Comparison of ENCODE assay signal across 8 mouse cellular contexts in the genomic region with DNA sequence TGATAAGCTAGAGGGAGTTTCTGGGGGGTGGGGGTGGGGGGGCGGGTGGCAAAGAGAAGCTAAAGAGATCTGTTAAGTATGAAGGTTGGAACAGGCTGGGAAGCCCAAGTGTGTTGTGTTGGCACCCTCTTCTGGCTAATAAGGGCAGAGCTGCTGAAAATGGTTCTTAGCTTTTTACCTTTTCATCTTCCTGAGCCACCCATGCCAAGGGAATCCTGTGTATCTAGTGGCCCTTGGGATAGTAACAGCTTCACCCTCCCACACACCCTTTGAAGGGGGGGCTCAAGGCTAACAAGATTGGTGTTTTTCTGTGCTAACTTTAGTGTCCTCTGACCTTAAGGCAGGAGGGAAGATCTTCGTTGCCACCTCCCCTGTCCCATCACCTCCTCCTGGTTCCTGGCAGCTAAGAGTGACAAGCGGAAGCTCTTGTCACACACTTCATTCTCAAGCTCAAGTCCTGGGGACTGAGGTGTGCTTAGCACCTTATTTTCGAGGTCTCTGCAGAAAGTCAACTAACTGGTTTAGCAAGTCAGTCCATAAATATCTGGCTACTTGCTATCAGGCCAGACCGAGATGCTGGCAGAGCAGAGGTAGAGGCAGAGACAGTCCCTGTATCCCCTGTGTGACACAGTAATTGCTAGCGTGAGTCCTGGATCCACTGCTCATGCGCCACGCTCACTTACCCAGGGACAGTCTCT. TPM values are rescaled to one million over a fixed set of nuclear protein-coding genes. Genes with fewer than 3 reads are reported as not detected.
DNase-seq lines count a peak whose midpoint lies in the region; ATAC-seq lines count a peak whose summit lies in the region.

No protein-coding gene starts in this region.

- H3K4me2 ChIP-seq in intestine, embryonic 16.5 days (ENCODE audit: low read depth, low read length): no peak overlapping the region
- H3K4me2 ChIP-seq in limb, embryonic 12.5 days: no peak overlapping the region
- no peak overlapping the region for H3K4me2 ChIP-seq in midbrain, embryonic 14.5 days (ENCODE audit: low read length)

- peak; percentile 25 to 45 for DNase-seq in adrenal gland, postnatal 36 days
- DNase-seq in adrenal gland, adult 8-10 months: no peak
- DNase-seq in CD4-positive, CD25-positive, alpha-beta regulatory T cell, adult 2 months (ENCODE audit: low read depth, low spot score): peak; percentile 58
- DNase-seq in cerebellum, postnatal 36 days: peak; percentile 27 to 42
- peak; percentile 84 for DNase-seq in midbrain, embryonic 14.5 days
- peak; percentile 12 to 49 for DNase-seq in thymus, postnatal 10 days (ENCODE audit: low spot score in 2 of 2)

- WGBS in intestine, embryonic 16.5 days: 55% methylated on average over 8 of the region's 8 CpGs
- WGBS in limb, embryonic 12.5 days: 65% methylated on average over 8 of the region's 8 CpGs
- 86% methylated on average over 7 of the region's 8 CpGs for WGBS in midbrain, embryonic 14.5 days

- no peak overlapping the region for H3K27ac ChIP-seq in intestine, embryonic 16.5 days (ENCODE audit: low read length)
- H3K27ac ChIP-seq in limb, embryonic 12.5 days: no peak overlapping the region
- H3K27ac ChIP-seq in midbrain, embryonic 14.5 days (replicated peaks; ENCODE audit: low read depth, low read length): no peak overlapping the region

- H3K27me3 ChIP-seq in intestine, embryonic 16.5 days (replicated peaks; ENCODE audit: control insufficient read depth, insufficient read depth, low read length): no peaks in the 10 kb centered on the region
- no peaks in the 10 kb centered on the region for H3K27me3 ChIP-seq in limb, embryonic 12.5 days
- H3K27me3 ChIP-seq in midbrain, embryonic 14.5 days (ENCODE audit: control insufficient read depth, insufficient read depth, low read length): no peaks in the 10 kb centered on the region

- H3K4me1 ChIP-seq in intestine, embryonic 16.5 days (ENCODE audit: control insufficient read depth, insufficient read depth, low read length): peaks cover 3% of the 10 kb centered on the region; the same call in 1 of the 2 replicates
- peaks cover 14% of the 10 kb centered on the region for H3K4me1 ChIP-seq in limb, embryonic 12.5 days (replicated peaks)
- H3K4me1 ChIP-seq in midbrain, embryonic 14.5 days (ENCODE audit: control insufficient read depth, insufficient read depth, low read length): no peaks in the 10 kb centered on the region

- H3K36me3 ChIP-seq in intestine, embryonic 16.5 days (ENCODE audit: control insufficient read depth, insufficient read depth, low read length): no peaks in the 10 kb centered on the region
- peaks cover 45% of the 10 kb centered on the region for H3K36me3 ChIP-seq in limb, embryonic 12.5 days
- peaks cover 18% of the 10 kb centered on the region for H3K36me3 ChIP-seq in midbrain, embryonic 14.5 days (ENCODE audit: control insufficient read depth, insufficient read depth, low read length)

- H3K9ac ChIP-seq in intestine, embryonic 16.5 days (ENCODE audit: low read depth, low read length): no peak overlapping the region
- no peak overlapping the region for H3K9ac ChIP-seq in limb, embryonic 12.5 days (replicated peaks)
- no peak overlapping the region for H3K9ac ChIP-seq in midbrain, embryonic 14.5 days (replicated peaks; ENCODE audit: low read length)

- H3K4me3 ChIP-seq in intestine, embryonic 16.5 days (ENCODE audit: low read length): no peak overlapping the region
- no peak overlapping the region for H3K4me3 ChIP-seq in limb, embryonic 12.5 days (replicated peaks)
- no peak overlapping the region for H3K4me3 ChIP-seq in midbrain, embryonic 14.5 days (replicated peaks; ENCODE audit: low read depth, low read length)

- no peaks in the 10 kb centered on the region for H3K9me3 ChIP-seq in intestine, embryonic 16.5 days (ENCODE audit: control insufficient read depth, low read length)
- H3K9me3 ChIP-seq in limb, embryonic 12.5 days: no peaks in the 10 kb centered on the region
- H3K9me3 ChIP-seq in midbrain, embryonic 14.5 days (ENCODE audit: control insufficient read depth, low read length): no peaks in the 10 kb centered on the region

- ATAC-seq in intestine, embryonic 16.5 days: peak; percentile 54
- peak; percentile 5; the same call in 1 of the 2 replicates for ATAC-seq in limb, embryonic 12.5 days (ENCODE audit: insufficient number of reproducible peaks, insufficient read depth, low FRiP score, low TSS enrichment, low read depth)
- peak; percentile 53; the same call in 1 of the 2 replicates for ATAC-seq in midbrain, embryonic 14.5 days (ENCODE audit: low FRiP score, low TSS enrichment)

RNA-seq across cellular contexts. Expression of a gene that starts 18.1 kb away (rescaled TPM):
- 10 to 100 TPM in 1 of 2 experiments, 1 to 10 TPM in 1; 9.5 to 12.4 TPM for total RNA-seq in adrenal gland, postnatal 36 days (2021)
- 10 to 100 TPM in 3 of 4 experiments, 1 to 10 TPM in 1; 8.9 to 15.1 (median 11.9) TPM for total RNA-seq in adrenal gland, adult 8-10 months (2022)
- polyA plus RNA-seq in intestine, embryonic 16.5 days (2015; fragmentation: Nextera tagmentation; extraction: Ambion mirVana): 24.8 and 26.4 TPM in 2 replicates
- 37.5 and 39.4 TPM in 2 replicates for polyA plus RNA-seq in limb, embryonic 12.5 days (2016; fragmentation: Nextera tagmentation; extraction: Ambion mirVana)
- polyA plus RNA-seq in midbrain, embryonic 14.5 days (2014; fragmentation: Nextera tagmentation; extraction: Ambion mirVana): 16.5 and 23.2 TPM in 2 replicates

RNA-seq across cellular contexts. Expression of a gene that starts 35.3 kb away (rescaled TPM):
- 10 to 100 TPM; 56.4 to 90.9 TPM for total RNA-seq in adrenal gland, postnatal 36 days (2021)
- total RNA-seq in adrenal gland, adult 8-10 months (2022): 10 to 100 TPM; 54.4 to 81.5 (median 68.7) TPM
- polyA plus RNA-seq in intestine, embryonic 16.5 days (2015; fragmentation: Nextera tagmentation; extraction: Ambion mirVana): 84.5 and 88.5 TPM in 2 replicates
- polyA plus RNA-seq in limb, embryonic 12.5 days (2016; fragmentation: Nextera tagmentation; extraction: Ambion mirVana): 44.1 and 48.5 TPM in 2 replicates
- 55.2 and 61.9 TPM in 2 replicates for polyA plus RNA-seq in midbrain, embryonic 14.5 days (2014; fragmentation: Nextera tagmentation; extraction: Ambion mirVana)

RNA-seq across cellular contexts. Expression of a gene that starts 42.5 kb away (rescaled TPM):
- total RNA-seq in adrenal gland, postnatal 36 days (2021): not detected
- total RNA-seq in adrenal gland, adult 8-10 months (2022): not detected
- 3.3 and 5.2 TPM in 2 replicates for polyA plus RNA-seq in intestine, embryonic 16.5 days (2015; fragmentation: Nextera tagmentation; extraction: Ambion mirVana)
- polyA plus RNA-seq in limb, embryonic 12.5 days (2016; fragmentation: Nextera tagmentation; extraction: Ambion mirVana): not detected in 2 replicates
- polyA plus RNA-seq in midbrain, embryonic 14.5 days (2014; fragmentation: Nextera tagmentation; extraction: Ambion mirVana): not detected in 2 replicates
